Mouse (Mus musculus): ENCODE measurements around the gene Rsph1.
A peak's percentile ranks its signal among the peaks of the same experiment; 100 is the strongest.

Gene Rsph1

DNA sequence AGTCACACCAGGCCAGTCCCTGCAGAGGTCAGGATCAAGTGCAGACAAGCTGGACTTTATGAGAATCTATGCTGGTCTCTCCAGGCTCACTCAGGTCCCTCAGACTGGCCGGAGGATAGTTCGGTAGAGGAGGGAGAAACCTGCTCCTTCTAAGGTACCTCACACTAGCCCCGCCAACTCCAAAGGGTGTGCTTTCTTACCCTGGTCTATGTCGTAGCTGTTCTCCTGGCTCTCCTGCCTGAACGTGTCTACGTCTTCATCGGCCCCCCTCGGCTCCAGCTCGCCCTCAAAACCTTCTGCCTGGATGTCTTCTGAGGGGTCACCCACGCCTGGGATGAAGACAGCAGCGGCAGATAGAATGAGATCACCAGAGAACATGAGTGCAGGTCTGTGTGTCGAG lies 19.3 kb downstream of the Rsph1 start:
- DNase-seq (ENCODE audit: low spot score): no peak

DNA sequence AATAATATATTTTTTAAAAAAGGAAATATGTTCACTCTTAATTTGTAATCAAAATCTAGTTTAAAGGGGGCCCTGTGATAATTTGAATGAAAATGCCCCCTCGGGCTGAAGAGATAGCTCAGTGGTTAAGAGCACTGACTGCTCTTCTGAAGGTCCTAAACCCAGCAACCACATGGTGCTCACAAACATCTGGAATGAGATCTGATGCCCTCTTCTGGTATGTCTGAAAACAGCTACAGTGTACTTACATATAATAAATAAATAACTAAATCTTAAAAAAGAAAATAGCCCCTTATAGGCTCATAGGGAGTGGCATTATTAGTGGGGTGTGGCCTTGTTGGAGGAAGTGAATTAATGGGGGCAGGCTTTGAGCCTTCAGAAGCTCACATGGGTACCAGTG lies 20.0 kb downstream of the Rsph1 start:
- DNase-seq (ENCODE audit: low spot score): no peak

- DNase-seq (ENCODE audit: low spot score): peak; percentile 85
Observed at GRCm38 (mm10) chr17:31254463-31254931, 22.7 kb downstream of the Rsph1 start.

DNA sequence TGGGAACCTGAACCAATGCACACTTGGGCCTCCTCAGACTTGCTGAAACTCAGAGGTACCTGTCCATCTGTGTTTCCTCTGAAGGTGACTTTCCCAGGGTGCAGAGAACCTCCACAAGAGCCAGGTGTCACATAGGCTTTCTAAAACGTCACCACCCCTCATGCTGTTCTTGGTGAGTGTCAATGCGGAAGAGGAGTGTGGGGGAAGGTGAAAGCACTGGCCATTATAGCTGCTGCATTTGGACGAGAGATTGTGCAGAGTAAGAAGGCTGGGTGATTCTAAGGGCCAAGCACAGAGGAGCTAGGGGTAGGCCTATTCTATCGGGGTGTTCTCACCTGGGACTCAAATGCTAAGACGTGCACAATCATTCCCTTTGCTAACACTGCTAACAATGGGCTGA lies 23.2 kb downstream of the Rsph1 start:
- DNase-seq (ENCODE audit: low spot score): no peak

GRCm38 (mm10) chr17:31247144-31247543 lies 30.0 kb downstream of the Rsph1 start:
- no peak for DNase-seq (ENCODE audit: low spot score)

- no peak for DNase-seq (ENCODE audit: low spot score)
Observed at GRCm38 (mm10) chr17:31245321-31245720, 31.9 kb downstream of the Rsph1 start.

DNA sequence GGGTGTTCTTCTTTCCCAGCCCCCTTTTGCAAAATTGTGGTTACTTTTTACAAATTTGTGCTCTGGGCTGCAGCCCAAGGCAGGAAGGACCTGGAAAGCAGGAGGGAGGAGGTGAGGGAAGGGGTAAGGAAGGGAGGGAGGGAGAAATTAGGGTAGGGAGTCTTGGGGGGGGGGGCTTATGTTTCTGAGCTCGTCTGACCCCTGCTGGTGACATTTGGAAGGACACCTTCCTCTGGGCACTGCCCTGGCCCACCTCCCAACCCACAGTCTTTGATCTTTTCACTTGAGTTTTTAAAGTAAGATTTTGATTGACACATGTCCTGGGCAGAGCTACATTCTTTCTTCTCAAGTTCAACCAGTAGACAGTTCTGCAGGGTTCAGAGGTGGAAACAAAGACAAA lies 34.4 kb downstream of the Rsph1 start:
- DNase-seq (ENCODE audit: low spot score): no peak

GRCm38 (mm10) chr17:31241156-31241555 lies 36.0 kb downstream of the Rsph1 start:
- no peak for DNase-seq (ENCODE audit: low spot score)

DNA sequence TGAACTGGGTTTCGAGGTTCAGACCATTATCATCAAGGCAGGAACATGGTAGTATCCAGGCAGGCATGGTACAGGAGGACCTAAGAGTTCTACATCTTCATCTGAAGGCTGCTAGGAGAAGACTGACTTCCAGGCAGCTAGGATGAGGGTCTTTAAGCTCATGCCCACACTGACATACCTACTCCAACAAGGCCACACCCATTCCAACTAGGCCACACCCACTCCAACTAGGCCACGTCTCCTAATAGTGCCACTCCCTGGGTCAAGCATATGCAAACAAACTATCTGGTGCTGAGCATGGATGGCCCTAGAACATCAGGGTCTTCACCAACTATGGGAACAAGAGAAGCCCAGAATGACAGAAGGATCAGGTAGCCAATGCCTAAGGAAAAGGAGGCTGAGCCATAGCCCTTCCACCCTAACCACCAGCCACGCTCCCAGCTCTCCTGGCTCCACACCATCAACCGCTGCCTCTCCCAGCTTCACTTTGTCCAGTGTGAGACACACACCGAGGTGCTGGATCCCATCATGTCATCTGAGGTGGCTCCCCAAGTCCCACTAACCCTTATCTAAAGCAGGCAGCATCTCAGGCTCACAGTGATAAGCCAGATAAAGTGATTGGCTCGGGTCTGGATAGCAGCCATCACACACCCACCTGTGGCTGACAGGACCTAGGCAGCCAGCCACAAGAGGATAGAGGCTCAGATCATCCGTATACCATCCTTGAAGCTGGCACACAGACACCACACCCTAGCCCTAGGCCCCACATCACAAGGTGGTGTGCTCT lies 38.8 kb downstream of the Rsph1 start:
- no peak for DNase-seq (ENCODE audit: low spot score)

- no peak for DNase-seq (ENCODE audit: low spot score)
Observed at GRCm38 (mm10) chr17:31235915-31236314, 41.3 kb downstream of the Rsph1 start.

GRCm38 (mm10) chr17:31232251-31233010 lies 44.8 kb downstream of the Rsph1 start:
- no peak for DNase-seq (ENCODE audit: low spot score)

DNA sequence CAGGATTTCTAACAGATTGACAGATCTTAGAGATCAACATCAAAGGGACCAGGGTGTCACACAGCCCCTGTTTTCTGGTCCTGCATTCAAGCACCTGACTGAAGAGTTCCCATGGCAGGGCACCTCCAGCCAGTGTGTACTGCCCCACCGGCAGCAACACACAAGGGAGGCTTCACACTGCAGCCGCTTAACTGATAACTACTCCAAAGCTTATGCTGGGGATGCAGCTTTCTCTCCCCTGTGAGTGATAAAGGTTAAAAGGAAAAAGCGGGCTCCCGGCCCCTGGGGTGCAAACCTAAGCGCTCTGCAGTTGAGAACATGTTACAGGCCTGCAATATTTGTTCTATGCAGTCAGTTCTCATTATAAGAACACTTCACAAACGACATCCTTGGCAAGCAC lies 45.4 kb downstream of the Rsph1 start:
- DNase-seq (ENCODE audit: low spot score): no peak

DNA sequence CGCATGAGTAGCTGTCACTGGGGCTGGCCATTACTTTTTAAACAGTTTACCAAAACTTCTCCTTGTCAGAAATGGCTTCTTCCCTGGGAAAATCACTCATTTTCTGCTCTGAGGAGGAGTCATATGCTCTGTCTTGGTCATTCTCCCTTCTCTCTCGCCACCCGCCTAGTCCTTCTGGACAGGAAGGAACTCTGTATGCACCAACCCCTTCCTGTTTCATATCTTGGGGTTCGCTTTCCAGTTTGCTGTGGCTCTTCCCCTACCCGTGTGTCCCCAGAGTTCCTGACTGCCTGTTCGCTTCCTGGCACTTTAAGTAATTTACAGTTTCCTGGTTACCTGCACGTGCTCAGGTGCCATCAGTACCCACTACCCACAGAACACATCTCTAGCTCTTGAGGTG lies 50.3 kb downstream of the Rsph1 start:
- no peak for DNase-seq (ENCODE audit: low spot score)

GRCm38 (mm10) chr17:31226368-31226767 lies 50.8 kb downstream of the Rsph1 start:
- DNase-seq (ENCODE audit: low spot score): no peak

GRCm38 (mm10) chr17:31224591-31224990 lies 52.6 kb downstream of the Rsph1 start:
- DNase-seq (ENCODE audit: low spot score): no peak

- DNase-seq (ENCODE audit: low spot score): peak; percentile 21
Observed at GRCm38 (mm10) chr17:31223835-31224234, 53.3 kb downstream of the Rsph1 start.

- no peak for DNase-seq (ENCODE audit: low spot score)
Observed at GRCm38 (mm10) chr17:31222810-31223310, 54.3 kb downstream of the Rsph1 start.

GRCm38 (mm10) chr17:31216068-31216955 lies 60.9 kb downstream of the Rsph1 start:
- DNase-seq (ENCODE audit: low spot score): no peak

DNA sequence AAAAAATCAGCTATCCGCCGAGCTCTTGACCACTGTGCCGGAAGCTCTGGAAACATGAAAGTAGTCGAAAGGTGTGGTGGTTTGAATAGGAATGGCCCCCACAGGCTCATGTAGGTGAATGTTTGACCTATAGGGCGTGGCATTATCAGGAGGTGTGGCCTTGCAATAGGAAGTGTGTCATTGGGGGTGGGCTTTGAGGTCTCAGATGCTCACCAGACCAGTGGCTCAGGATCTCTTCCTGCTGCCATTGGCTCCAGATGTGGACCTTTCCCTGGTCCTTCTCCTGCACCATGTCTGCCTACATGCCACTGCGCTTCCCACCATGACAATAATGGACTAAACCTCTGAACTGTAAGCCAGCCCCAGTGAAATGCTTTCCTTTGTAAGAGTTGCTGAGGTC lies 65.3 kb downstream of the Rsph1 start:
- no peak for DNase-seq (ENCODE audit: low spot score)

DNA sequence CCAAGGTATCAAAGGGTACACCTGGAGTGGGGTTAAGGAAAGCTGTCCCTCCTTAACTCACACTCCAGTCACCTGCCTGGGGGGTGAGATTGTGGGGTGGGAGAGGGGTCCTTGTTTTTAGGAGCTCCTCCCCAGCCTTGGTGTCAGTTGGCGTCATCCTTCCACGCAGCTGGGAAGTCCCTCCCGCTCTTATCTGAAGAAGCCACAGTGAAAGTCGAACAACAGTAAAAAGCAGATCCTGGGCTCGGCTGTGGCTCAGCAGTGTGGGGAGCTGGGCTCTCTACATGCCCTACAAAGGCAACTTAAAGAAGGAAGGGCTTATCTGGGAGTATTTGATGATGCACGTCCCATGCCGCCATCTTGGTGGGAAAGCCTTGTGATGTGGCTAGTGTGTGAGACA lies 66.9 kb downstream of the Rsph1 start:
- DNase-seq (ENCODE audit: low spot score): no peak

- no peak for DNase-seq (ENCODE audit: low spot score)
Observed at GRCm38 (mm10) chr17:31209376-31209930, 67.7 kb downstream of the Rsph1 start.

GRCm38 (mm10) chr17:31208654-31209053 lies 68.5 kb downstream of the Rsph1 start:
- no peak for DNase-seq (ENCODE audit: low spot score)
